Mouse (Mus musculus) splenic B cell, adult 2 months (primary cell): Measurements from ENCODE around the gene Pcnx.
"Not testable (repeated sequence)": the region's sequence is repeated elsewhere in the genome, so short reads cannot be mapped to it uniquely, and the experiment has no call there.

ENCODE experiments used
- DNase-seq: peaks from one replicate; pipeline ENCODE4 v3.0.0-alpha.2; 2011; ENCODE audit warnings: low read depth, low spot score
- H3K27me3 ChIP-seq: 2 replicates; pipeline ENCODE4 v1.6.1; 2012; ENCODE audit warnings: mild to moderate bottlenecking, low read length, moderate library complexity, mixed read lengths; ENCODE audit not compliant: control insufficient read depth, poor library complexity, insufficient read depth, severe bottlenecking
- H3K36me3 ChIP-seq: 2 replicates; pipeline ENCODE4 v1.6.1; 2012; ENCODE audit warnings: mild to moderate bottlenecking, low read length, moderate library complexity, mixed read lengths; ENCODE audit not compliant: control insufficient read depth, poor library complexity, insufficient read depth, severe bottlenecking

Pcnx gene

DNA sequence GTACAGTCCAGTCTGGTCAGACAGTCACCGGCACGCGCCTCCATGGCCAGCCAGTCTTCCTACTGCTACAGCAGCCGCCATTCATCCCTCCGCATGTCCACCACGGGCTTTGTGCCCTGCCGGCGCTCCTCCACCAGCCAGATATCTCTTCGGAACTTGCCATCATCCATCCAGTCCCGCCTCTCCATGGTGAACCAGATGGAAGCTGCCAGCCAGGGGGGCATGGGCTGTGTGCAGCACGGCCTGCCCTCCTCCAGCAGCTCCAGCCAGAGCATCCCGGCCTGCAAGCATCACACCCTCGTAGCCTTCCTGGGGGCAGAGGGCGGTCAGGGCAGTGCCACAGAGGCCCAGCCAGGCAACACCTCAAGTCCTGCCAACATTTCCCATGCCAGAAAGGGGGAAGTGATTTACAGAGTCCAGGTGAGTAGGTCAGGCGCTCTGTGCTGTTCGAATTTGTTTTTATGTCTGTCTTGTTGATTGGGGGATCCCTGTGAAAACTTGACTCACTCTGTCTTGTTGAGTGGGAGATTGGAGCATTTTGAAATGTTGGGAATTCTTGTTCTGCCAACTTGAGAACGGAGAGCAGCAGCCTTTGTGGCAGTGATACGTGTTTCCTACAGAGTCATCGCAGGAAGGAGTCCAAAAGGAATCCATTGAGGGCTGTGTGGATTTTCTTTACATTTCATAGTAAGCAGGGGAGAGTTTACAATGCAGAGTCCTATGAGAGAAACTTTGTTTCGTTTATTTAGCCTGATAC, 135.3 kb downstream of the Pcnx start:
- DNase-seq: no peak
- H3K27me3 ChIP-seq: no peaks in the 10 kb centered on the region
- peaks cover 16% of the 10 kb centered on the region for H3K36me3 ChIP-seq

DNA sequence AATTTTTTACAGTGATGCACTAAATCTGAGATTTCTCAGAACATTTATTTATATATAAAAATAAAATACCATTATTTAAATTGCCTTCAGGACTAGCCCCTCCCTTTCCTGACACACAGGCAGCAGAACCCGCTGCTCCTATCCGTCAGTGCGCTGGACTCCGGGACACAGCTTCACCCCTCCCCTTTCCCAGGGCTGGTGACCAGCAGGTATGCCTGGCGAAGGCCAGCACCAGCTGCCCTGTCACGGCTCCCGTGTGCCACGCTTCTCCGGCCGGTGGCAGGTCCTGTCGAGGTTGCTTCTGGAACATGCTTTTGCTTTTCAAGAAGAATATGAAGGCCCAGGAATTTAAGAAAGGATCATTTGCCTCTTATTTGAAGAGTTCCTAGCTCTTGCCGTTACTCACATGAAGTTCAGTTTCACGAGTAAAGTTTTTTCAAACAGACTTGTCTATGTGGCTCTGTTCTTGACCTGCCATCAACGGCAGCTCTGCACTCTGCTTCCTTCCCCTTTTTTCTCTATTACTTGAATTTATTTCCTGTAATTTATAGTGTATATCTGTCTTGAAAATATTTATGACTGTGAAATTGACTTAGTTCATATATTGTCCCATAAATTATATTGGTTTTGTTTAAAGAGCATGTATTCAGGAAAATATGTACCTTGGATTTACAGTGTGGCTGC, 137.0 kb downstream of the Pcnx start:
- no peak for DNase-seq

DNA sequence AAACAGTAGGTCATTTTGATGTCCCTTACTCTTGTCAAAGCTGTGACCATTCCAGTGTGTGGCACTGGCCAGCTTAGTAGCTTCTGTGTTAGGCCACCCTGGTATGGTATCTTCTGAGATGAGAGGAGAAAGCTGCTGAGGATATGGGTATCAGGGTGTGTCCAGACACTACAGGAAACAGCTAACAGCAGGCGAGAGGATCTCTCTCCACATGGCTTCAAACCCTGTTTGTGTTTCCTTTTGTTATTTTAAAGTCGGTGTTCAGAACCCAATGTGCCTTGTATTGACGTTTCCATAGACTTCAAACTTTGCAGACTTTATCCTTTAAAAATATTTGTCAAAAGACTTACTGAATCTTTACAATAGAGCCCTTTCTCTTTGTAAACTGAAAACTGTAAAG, 137.7 kb downstream of the Pcnx start:
- Histone ChIP-seq H3K27me3 (no peaks in the 10 kb centered on the region), H3K36me3 (peaks cover 7% of the 10 kb centered on the region)
- no peak for DNase-seq

More for the DNA sequence above, 137.0 kb downstream of the Pcnx start:
- Histone ChIP-seq H3K36me3 (peaks cover 10% of the 10 kb centered on the region), H3K27me3 (no peaks in the 10 kb centered on the region)

DNA sequence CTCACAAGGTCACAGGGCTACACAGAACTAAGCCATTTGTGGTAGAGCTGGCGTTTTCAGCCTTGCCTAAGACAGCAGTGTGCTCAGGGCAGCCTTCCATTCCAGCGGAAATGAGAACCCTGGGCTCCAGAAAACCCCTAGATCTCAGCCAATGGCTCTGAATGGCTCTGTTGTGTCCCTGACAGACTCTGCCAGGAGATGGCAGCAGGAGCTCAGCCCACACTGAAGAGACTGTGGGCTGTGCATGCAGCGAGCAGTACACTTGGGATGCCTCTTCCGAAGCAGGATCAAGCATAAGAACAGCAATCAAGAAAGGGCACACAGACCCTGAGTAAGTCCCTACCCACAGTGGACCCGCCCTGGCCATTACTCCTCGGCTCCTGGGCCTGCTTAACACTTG, 142.9 kb downstream of the Pcnx start:
- not testable (repeated sequence) for DNase-seq, H3K27me3 ChIP-seq, H3K36me3 ChIP-seq

DNA sequence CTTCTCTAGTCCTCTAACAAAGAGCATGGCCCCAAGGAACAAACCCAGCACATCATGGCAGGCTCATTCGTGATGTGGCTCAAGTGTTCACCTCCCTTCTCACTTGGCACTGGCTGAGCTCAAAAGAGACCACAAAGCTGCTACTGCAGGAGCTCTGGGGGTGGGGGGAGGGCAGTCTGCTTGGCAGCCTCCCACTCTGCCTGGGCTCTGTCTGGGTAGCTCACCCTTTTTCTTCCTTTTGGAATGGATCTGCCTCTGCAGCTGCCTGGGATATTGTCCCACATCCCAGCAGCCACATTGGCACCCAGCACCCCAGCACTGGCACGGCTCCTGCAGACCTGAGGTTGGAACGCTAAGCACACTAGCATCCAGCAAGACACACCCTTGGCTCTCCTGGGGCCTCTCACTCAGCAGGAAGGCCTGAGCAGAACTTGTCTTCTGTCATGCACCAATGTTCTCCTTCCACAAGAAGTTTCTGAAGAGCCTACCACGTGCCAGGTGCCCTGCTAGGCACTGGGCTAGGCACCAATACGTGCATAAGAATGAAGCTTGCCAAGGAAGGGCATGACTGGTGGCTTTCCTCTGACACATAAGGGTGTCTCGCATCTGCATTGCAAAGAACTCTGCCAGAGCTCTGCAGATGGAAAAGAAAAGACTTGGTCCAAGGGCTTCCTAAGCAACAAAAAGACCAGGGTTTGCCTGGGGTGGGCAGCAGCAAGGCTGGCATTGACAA, 166.2 kb downstream of the Pcnx start:
- H3K27me3 ChIP-seq, DNase-seq, H3K36me3 ChIP-seq: not testable (repeated sequence)

DNA sequence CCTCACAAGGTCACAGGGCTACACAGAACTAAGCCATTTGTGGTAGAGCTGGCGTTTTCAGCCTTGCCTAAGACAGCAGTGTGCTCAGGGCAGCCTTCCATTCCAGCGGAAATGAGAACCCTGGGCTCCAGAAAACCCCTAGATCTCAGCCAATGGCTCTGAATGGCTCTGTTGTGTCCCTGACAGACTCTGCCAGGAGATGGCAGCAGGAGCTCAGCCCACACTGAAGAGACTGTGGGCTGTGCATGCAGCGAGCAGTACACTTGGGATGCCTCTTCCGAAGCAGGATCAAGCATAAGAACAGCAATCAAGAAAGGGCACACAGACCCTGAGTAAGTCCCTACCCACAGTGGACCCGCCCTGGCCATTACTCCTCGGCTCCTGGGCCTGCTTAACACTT, 173.7 kb downstream of the Pcnx start:
- DNase-seq, H3K36me3 ChIP-seq, H3K27me3 ChIP-seq: not testable (repeated sequence)

DNA sequence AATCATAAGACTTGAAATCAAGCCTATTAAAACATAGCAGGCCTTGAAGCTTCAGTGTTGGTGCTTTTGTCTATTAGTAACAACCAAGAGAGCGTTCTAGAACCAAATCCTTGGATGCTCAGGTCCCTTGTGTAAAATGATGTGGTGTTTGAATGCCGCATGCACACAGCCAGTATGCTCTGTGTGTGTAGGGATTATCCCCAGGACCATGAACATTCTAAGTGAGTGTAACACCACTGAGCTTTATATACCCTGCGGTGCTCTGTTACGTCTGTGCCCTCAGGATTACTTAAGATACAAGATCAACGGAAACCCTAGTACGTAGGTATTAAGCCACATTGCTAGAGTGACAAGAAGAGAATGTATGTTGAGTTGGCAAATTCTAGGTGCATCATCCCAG, 174.2 kb downstream of the Pcnx start:
- H3K36me3 ChIP-seq, DNase-seq, H3K27me3 ChIP-seq: not testable (repeated sequence)

DNA sequence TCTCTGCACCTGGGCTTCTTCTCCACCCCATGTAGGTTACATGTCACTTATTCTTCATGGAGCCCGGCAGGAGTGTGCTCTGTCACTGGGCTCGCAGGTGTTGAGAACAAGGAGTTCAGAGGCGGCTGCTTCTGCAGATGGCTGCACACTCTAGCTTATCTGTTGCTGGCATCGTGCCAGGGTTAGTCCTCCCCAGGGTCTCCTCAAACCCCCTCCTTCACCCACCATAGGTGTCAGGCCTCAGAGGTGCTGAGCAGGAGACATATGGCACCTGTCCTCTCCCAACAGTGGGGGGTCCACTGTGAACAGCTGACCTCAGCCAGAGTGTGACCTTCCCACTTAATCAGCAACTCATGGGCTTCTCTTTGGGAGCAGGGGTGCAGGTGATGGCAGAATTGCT, 184.3 kb downstream of the Pcnx start:
- not testable (repeated sequence) for DNase-seq, H3K36me3 ChIP-seq, H3K27me3 ChIP-seq
